Mouse (Mus musculus) embryonic fibroblast, embryonic 13.5 days (primary cell): ENCODE measurements around the gene Pnmt.

ENCODE experiments used
- CTCF ChIP-seq: IDR thresholded peaks from 2 replicates; pipeline ENCODE4 v1.5.1; 2011; ENCODE audit warnings: mild to moderate bottlenecking, control low read depth, low read length, moderate library complexity, borderline replicate concordance; ENCODE audit not compliant: insufficient read depth
- POLR2A ChIP-seq: IDR thresholded peaks from 2 replicates; pipeline ENCODE4 v1.6.1; 2011; ENCODE audit warnings: low read depth, mild to moderate bottlenecking, control low read depth, low read length, moderate library complexity

DNA sequence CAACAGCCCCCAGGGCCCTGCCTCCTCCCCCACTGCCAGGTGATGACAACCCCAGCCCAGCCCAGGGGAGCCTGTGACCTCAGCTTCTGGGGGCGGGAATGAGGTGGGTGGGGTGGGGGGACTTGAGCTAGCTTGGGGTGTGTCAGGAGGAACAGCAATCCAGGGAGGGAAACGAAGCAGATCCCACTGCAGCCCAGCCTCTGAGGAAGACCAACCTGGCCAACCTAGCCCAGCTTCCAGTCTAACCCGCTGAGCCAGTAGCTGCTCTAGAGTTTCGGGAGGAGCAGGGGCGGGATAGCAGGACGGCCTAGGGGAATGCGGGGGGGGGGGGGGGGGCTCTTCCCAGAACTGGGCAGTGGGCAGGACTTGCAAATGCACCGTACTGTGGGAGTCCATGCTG lies 5.8 kb downstream of the Pnmt start:
- TF ChIP-seq POLR2A (no peak), CTCF (no peak)
